Mouse (Mus musculus) spleen, postnatal 4 days (tissue): Measurements from ENCODE around the gene Espl1.

Experiments used
- DNase-seq, 2 experiments: peaks; one replicate each; pipeline ENCODE4 v3.0.0; 2022; ENCODE audit warnings: low spot score in 2 of 2

The Espl1 gene

DNA sequence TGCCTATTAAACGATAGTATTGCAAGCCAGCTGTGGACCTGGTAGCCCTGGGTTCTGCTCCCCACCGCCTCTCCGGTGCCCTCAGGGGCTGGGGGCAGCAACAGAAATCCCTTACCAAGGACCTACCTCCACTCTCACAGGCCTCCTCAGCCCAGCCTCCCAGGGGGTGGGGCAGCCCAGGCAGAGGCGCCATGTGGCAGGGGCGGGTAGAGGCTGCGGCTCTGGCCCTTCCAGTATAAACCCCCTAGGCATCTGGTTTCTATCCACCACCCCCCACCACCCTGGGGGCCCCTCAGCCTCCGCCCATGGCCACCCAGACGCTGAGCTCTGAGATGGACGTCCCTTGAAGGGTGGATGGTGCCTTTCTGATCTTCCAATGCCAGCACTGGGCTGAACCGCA is 74.7 kb downstream of the Espl1 start:
- no peak for DNase-seq
